Mouse (Mus musculus): Measurements from ENCODE around the gene Lpp.

- TF ChIP-seq CTCF (IDR thresholded peaks at IDR 0.05; ENCODE audit: low read depth, low read length) = no peak
- TF ChIP-seq POLR2A (IDR thresholded peaks at IDR 0.05; ENCODE audit: borderline replicate concordance, low read depth, low read length) = no peak
Measured at GRCm38 (mm10) chr16:24792836-24793235, 399.5 kb downstream of the Lpp start.

Data from bone marrow macrophage, adult 2 months (primary cell).